Mouse (Mus musculus): ENCODE measurements around the gene Plagl2.

- TF ChIP-seq EP300 (optimal IDR thresholded peaks at IDR 0.05) (no peak), CTCF (IDR thresholded peaks at IDR 0.05; ENCODE audit: low read depth) (no peak)
Measured at GRCm38 (mm10) chr2:153187848-153188247, 53.4 kb downstream of the Plagl2 start.
